Mouse (Mus musculus) neural tube, embryonic 12.5 days (tissue): ENCODE results near the gene Zc3h14. TPM values are rescaled to one million over a fixed set of nuclear protein-coding genes. Genes with fewer than 3 reads are reported as not detected.

ENCODE experiments used
- ATAC-seq: fragments of 200-750 bp; cut with Nextera tagmentation; 2 replicates; pipeline ENCODE4 v1.8.0; 2017; ENCODE audit warnings: low read depth, mild to moderate bottlenecking, moderate TSS enrichment, moderate library complexity; ENCODE audit not compliant: low FRiP score
- H3K27ac ChIP-seq: fragments of 300-500 bp; sonication (generic); 2 replicates; pipeline ENCODE4 v1.5.1; 2016
- H3K27me3 ChIP-seq: fragments of 300-500 bp; sonication (generic); replicated peaks from 2 replicates; pipeline ENCODE4 v1.6.1; 2016; ENCODE audit warnings: mild to moderate bottlenecking
- H3K36me3 ChIP-seq: fragments of 300-500 bp; sonication (generic); 2 replicates; pipeline ENCODE4 v1.6.1; 2016; ENCODE audit warnings: mild to moderate bottlenecking
- H3K4me1 ChIP-seq: fragments of 300-500 bp; sonication (generic); 2 replicates; pipeline ENCODE4 v1.6.1; 2016
- H3K4me2 ChIP-seq: fragments of 300-500 bp; sonication (generic); replicated peaks from 2 replicates; pipeline ENCODE4 v1.6.1; 2016; ENCODE audit warnings: mild to moderate bottlenecking
- H3K4me3 ChIP-seq: fragments of 300-500 bp; sonication (generic); 2 replicates; pipeline ENCODE4 v1.5.1; 2016
- H3K9ac ChIP-seq: fragments of 300-500 bp; sonication (generic); 2 replicates; pipeline ENCODE4 v1.6.1; 2016; ENCODE audit warnings: mild to moderate bottlenecking
- H3K9me3 ChIP-seq: fragments of 300-500 bp; sonication (generic); 2 replicates; pipeline ENCODE4 v1.6.1; 2016; ENCODE audit warnings: mild to moderate bottlenecking
- WGBS: fragments of 180-500 bp; shearing (Covaris S2); methylation state at CpG from one replicate; pipeline ENCODE4 v1.1.7; 2016; 5-methylcytosine and 5-hydroxymethylcytosine counted together
- polyA plus RNA-seq: library from polyadenylated mRNA; unstranded; fragments of >200 nt; fragmentation: Nextera tagmentation; extraction: Ambion mirVana; gene quantifications from 2 replicates; pipeline ENCODE4 v1.2.1, GENCODE M21; 2016

Gene Zc3h14
- polyA plus RNA-seq, 1 experiment from 2014 or later: 146 TPM

GRCm38 (mm10) chr12:98745626-98746025 lies 1.1 kb upstream of the Zc3h14 start:
- 74% methylated on average over 4 of the region's 4 CpGs for WGBS
- H3K27me3 ChIP-seq: no peaks in the 10 kb centered on the region

GRCm38 (mm10) chr12:98746131-98746530 lies 633 bp upstream of the Zc3h14 start:
- ATAC-seq: peak; percentile 27
- 14% methylated on average over 2 of the region's 2 CpGs for WGBS
- no peak overlapping the region for H3K4me3 ChIP-seq

More at GRCm38 (mm10) chr12:98745626-98746025, 1.1 kb upstream of the Zc3h14 start:
- Histone ChIP-seq H3K9ac (no peak overlapping the region), H3K9me3 (no peaks in the 10 kb centered on the region), H3K4me1 (peaks cover 18% of the 10 kb centered on the region), H3K27ac (no peak overlapping the region), H3K4me3 (no peak overlapping the region), H3K4me2 (no peak overlapping the region), H3K36me3 (no peaks in the 10 kb centered on the region)
- ATAC-seq: no peak

GRCm38 (mm10) chr12:98747380-98747753 lies 603 bp downstream of the Zc3h14 start:
- ATAC-seq: peak; percentile 73
- Histone ChIP-seq H3K9ac (peak overlapping the region; percentile 94), H3K4me3 (peak overlapping the region; percentile 91), H3K27ac (peak overlapping the region; percentile 86), H3K4me1 (peaks cover 18% of the 10 kb centered on the region), H3K36me3 (no peaks in the 10 kb centered on the region), H3K27me3 (no peaks in the 10 kb centered on the region), H3K9me3 (no peaks in the 10 kb centered on the region), H3K4me2 (peak overlapping the region; percentile 71)
- 2% methylated on average over 14 of the region's 14 CpGs for WGBS

More at GRCm38 (mm10) chr12:98746131-98746530, 633 bp upstream of the Zc3h14 start:
- Histone ChIP-seq H3K9me3 (no peaks in the 10 kb centered on the region), H3K27me3 (no peaks in the 10 kb centered on the region), H3K36me3 (no peaks in the 10 kb centered on the region), H3K4me1 (peaks cover 18% of the 10 kb centered on the region), H3K9ac (no peak overlapping the region), H3K27ac (no peak overlapping the region), H3K4me2 (no peak overlapping the region)

- Histone ChIP-seq H3K27ac (no peak overlapping the region), H3K27me3 (no peaks in the 10 kb centered on the region), H3K4me1 (no peaks in the 10 kb centered on the region), H3K4me3 (no peak overlapping the region), H3K4me2 (no peak overlapping the region), H3K9ac (no peak overlapping the region), H3K36me3 (peaks cover 62% of the 10 kb centered on the region), H3K9me3 (no peaks in the 10 kb centered on the region)
- 92% methylated on average over 6 of the region's 6 CpGs for WGBS
- no peak for ATAC-seq
These were observed 10.9 kb downstream of the Zc3h14 start for GRCm38 (mm10) chr12:98757636-98758035.

GRCm38 (mm10) chr12:98759700-98760099 lies 12.9 kb downstream of the Zc3h14 start:
- H3K4me3 ChIP-seq: no peak overlapping the region
- H3K4me2 ChIP-seq: no peak overlapping the region
- no peaks in the 10 kb centered on the region for H3K4me1 ChIP-seq
- H3K27ac ChIP-seq: no peak overlapping the region
- H3K36me3 ChIP-seq: peaks cover 74% of the 10 kb centered on the region
- H3K9me3 ChIP-seq: no peaks in the 10 kb centered on the region
- ATAC-seq: no peak
- WGBS: 93% methylated on average over 6 of the region's 6 CpGs
- no peaks in the 10 kb centered on the region for H3K27me3 ChIP-seq
- H3K9ac ChIP-seq: no peak overlapping the region

- WGBS: 95% methylated on average over 2 of the region's 2 CpGs
- Histone ChIP-seq H3K4me1 (no peaks in the 10 kb centered on the region), H3K27me3 (no peaks in the 10 kb centered on the region), H3K9me3 (no peaks in the 10 kb centered on the region), H3K4me3 (no peak overlapping the region), H3K36me3 (peaks cover 73% of the 10 kb centered on the region), H3K9ac (no peak overlapping the region), H3K4me2 (no peak overlapping the region), H3K27ac (no peak overlapping the region)
- ATAC-seq: no peak
These were observed 19.5 kb downstream of the Zc3h14 start for GRCm38 (mm10) chr12:98766241-98766640.

GRCm38 (mm10) chr12:98777509-98777908 lies 30.7 kb downstream of the Zc3h14 start:
- Histone ChIP-seq H3K9ac (no peak overlapping the region), H3K27ac (no peak overlapping the region), H3K4me2 (no peak overlapping the region), H3K4me1 (no peaks in the 10 kb centered on the region), H3K36me3 (peaks cover 67% of the 10 kb centered on the region), H3K27me3 (no peaks in the 10 kb centered on the region), H3K4me3 (no peak overlapping the region), H3K9me3 (no peaks in the 10 kb centered on the region)
- ATAC-seq: no peak
- 88% methylated on average over 3 of the region's 3 CpGs for WGBS

GRCm38 (mm10) chr12:98779148-98779547 lies 32.4 kb downstream of the Zc3h14 start:
- no peak for ATAC-seq
- H3K4me3 ChIP-seq: no peak overlapping the region
- H3K27ac ChIP-seq: no peak overlapping the region
- no peaks in the 10 kb centered on the region for H3K4me1 ChIP-seq
- peaks cover 72% of the 10 kb centered on the region for H3K36me3 ChIP-seq
- H3K27me3 ChIP-seq: no peaks in the 10 kb centered on the region
- 86% methylated on average over 4 of the region's 4 CpGs for WGBS
- H3K4me2 ChIP-seq: no peak overlapping the region
- no peak overlapping the region for H3K9ac ChIP-seq
- no peaks in the 10 kb centered on the region for H3K9me3 ChIP-seq

- 93% methylated on average over 1 of the region's 1 CpGs for WGBS
These were observed 37.5 kb downstream of the Zc3h14 start for GRCm38 (mm10) chr12:98784251-98784650.

GRCm38 (mm10) chr12:98795731-98796318 lies 49.1 kb downstream of the Zc3h14 start:
- Histone ChIP-seq H3K4me1 (no peaks in the 10 kb centered on the region), H3K9ac (no peak overlapping the region), H3K27me3 (no peaks in the 10 kb centered on the region), H3K4me3 (no peak overlapping the region), H3K36me3 (peaks cover 61% of the 10 kb centered on the region), H3K4me2 (no peak overlapping the region), H3K27ac (no peak overlapping the region), H3K9me3 (no peaks in the 10 kb centered on the region)
- 68% methylated on average over 3 of the region's 3 CpGs for WGBS
- no peak for ATAC-seq

More at GRCm38 (mm10) chr12:98784251-98784650, 37.5 kb downstream of the Zc3h14 start:
- Histone ChIP-seq H3K27ac (no peak overlapping the region), H3K27me3 (no peaks in the 10 kb centered on the region), H3K4me1 (no peaks in the 10 kb centered on the region), H3K4me2 (no peak overlapping the region), H3K4me3 (no peak overlapping the region), H3K36me3 (peaks cover 67% of the 10 kb centered on the region), H3K9ac (no peak overlapping the region), H3K9me3 (no peaks in the 10 kb centered on the region)
- ATAC-seq: no peak

GRCm38 (mm10) chr12:98800334-98800733 lies 53.6 kb downstream of the Zc3h14 start:
- no peak for ATAC-seq
- H3K9me3 ChIP-seq: no peaks in the 10 kb centered on the region
- H3K27me3 ChIP-seq: no peaks in the 10 kb centered on the region
- WGBS: 93% methylated on average over 5 of the region's 5 CpGs
- H3K4me2 ChIP-seq: no peak overlapping the region
- peaks cover 29% of the 10 kb centered on the region for H3K36me3 ChIP-seq
- no peak overlapping the region for H3K4me3 ChIP-seq
- no peak overlapping the region for H3K9ac ChIP-seq
- no peaks in the 10 kb centered on the region for H3K4me1 ChIP-seq
- H3K27ac ChIP-seq: no peak overlapping the region

GRCm38 (mm10) chr12:98802245-98802644 lies 55.5 kb downstream of the Zc3h14 start:
- Histone ChIP-seq H3K4me2 (no peak overlapping the region), H3K36me3 (peaks cover 28% of the 10 kb centered on the region), H3K4me3 (no peak overlapping the region), H3K4me1 (no peaks in the 10 kb centered on the region), H3K9me3 (no peaks in the 10 kb centered on the region), H3K27me3 (no peaks in the 10 kb centered on the region), H3K27ac (no peak overlapping the region), H3K9ac (no peak overlapping the region)
- 79% methylated on average over 3 of the region's 3 CpGs for WGBS
- ATAC-seq: no peak

- ATAC-seq: no peak
- Histone ChIP-seq H3K27ac (no peak overlapping the region), H3K36me3 (peaks cover 14% of the 10 kb centered on the region)
These were observed 57.4 kb downstream of the Zc3h14 start for GRCm38 (mm10) chr12:98804078-98804748.

More at GRCm38 (mm10) chr12:98804078-98804748, 57.4 kb downstream of the Zc3h14 start:
- Histone ChIP-seq H3K27me3 (no peaks in the 10 kb centered on the region), H3K9me3 (no peaks in the 10 kb centered on the region), H3K4me1 (no peaks in the 10 kb centered on the region), H3K9ac (no peak overlapping the region), H3K4me2 (no peak overlapping the region), H3K4me3 (no peak overlapping the region)
- 86% methylated on average over 3 of the region's 3 CpGs for WGBS
